Mouse (Mus musculus): ENCODE measurements at regions not wholly inside any gene's neighbourhood (a gene's known extent, or its start where the extent isn't known, plus 50 kb on each side); places are given as distances from the start of the nearest gene placed in this dataset.
A peak's percentile ranks its signal among the peaks of the same experiment; 100 is the strongest.

DNA sequence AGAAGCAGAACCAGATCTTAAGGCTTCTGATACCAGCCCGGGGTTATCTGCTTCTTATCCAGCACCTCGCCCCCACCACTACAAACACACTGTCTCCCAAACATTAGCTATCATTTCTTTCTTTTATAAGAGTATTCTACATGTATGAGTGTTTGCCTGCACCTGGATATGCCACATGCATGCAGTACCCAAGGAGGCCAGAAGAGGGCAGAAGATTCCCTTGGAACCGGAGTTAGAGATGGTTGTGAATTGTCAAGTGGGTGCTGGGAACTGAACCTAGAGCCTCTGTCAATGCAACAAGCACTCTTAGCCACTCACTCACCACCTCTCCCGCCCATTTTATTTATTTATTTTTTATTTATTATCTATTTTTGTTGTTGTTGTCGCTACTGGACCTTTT, 64.9 kb upstream of the Disp3 start:
- no peak for TF ChIP-seq EP300 (IDR thresholded peaks at IDR 0.05; ENCODE audit: insufficient read depth, low read depth, low read length)
- TF ChIP-seq CTCF (IDR thresholded peaks at IDR 0.05): peak; percentile 50
